Mouse (Mus musculus) heart, postnatal 0 days (tissue): ENCODE results near the gene Pdia6.

Experiments
- CTCF ChIP-seq: IDR thresholded peaks from 2 replicates; pipeline ENCODE4 v1.5.1; 2016; ENCODE audit warnings: antibody characterized with exemption, control low read depth, low read depth
- EP300 ChIP-seq: IDR thresholded peaks from 2 replicates; pipeline ENCODE4 v1.6.1; 2016; ENCODE audit warnings: antibody characterized with exemption, low read depth

DNA sequence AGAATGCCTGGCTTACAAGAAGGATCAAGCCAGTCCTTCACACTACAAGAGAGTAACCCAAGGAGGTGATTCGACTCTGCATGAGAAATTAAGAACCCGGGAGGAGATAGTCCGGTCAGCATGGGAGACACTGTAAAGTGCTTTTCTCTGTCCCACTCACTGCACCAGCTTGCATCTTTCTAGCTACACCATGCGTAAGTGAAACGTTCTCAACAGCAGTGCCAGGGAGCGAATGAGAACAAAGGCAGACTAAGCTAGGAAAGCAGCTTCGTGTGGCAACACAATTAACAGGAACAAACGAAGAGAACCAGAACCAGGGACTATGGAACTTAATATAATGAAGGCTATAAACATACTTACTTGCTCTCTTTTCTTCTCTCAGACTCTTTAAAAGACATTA, 48.0 kb upstream of the Pdia6 start:
- no peak for TF ChIP-seq CTCF
- no peak for TF ChIP-seq EP300
